Mouse (Mus musculus) retina, postnatal 1 day (tissue): ENCODE measurements around the gene Tdo2.

Source experiments
- DNase-seq: peaks from one replicate; pipeline ENCODE4 v3.0.0-alpha.2; 2012

Gene Tdo2

DNA sequence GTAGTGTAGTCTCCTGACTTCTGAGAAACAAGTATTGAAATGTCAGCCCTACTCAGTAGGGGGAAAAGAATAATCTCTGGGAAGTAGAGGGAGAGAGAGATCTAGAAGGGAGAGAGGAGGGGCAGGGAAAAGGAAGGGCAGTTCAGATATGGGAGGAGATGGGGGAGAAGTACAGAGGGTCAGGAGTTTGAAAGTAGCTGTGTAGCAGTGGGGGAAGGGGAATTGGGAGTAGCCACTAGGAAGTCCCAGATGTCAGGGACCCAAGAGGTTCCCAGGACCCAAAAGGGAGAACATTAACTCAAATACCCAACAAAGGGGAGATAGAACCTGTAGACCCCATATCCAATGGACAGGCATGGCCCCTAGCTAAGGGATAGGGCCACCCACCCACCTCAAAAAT is at the start of gene Tdo2:
Gene Tdo2, minus strand, starts transcription at position 101 of the 400 bp plus-strand sequence.
- DNase-seq = no peak

DNA sequence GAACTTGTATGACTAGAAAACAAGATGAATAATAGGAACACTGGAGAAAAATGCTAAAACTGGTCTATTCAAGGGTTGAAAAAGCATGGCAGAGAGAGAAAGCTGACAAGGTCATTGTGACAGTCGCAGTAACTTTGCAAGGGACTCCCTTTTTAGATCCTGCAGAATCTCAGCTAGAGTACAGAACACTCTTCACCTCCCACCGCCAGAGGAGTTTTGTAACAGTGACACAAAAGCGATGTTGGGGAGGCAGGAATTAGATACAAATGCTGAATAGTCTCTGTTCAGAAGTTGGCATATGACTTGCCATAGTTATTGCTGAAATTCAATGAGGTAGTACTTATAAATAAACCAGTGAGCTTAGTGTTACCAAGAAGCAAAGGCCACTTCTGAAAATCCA is 47.1 kb upstream of the Tdo2 start:
- no peak for DNase-seq

DNA sequence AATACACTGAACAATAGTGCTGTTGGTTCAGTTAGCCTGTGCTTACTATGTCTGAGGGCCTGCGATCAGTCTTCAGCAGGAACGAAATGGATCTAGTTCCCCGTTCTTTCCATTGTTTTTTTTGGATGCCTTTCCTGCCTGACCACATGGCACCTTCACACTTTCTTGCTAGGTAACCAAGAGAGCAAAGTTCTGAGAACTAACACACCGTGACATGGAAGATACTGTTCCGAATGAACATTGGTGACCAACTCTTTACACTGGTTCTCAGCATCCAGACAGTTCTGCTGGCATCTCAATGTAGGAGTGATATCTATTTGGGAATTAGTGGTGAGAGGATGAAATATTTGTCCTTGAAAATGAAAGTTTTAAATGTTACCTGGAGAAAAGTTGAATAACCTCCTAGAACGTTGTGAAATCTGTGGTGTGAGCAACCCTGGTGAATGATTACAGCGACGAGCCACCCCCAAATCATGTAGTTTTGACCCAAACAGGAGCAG is 46.5 kb upstream of the Tdo2 start:
- DNase-seq = no peak

DNA sequence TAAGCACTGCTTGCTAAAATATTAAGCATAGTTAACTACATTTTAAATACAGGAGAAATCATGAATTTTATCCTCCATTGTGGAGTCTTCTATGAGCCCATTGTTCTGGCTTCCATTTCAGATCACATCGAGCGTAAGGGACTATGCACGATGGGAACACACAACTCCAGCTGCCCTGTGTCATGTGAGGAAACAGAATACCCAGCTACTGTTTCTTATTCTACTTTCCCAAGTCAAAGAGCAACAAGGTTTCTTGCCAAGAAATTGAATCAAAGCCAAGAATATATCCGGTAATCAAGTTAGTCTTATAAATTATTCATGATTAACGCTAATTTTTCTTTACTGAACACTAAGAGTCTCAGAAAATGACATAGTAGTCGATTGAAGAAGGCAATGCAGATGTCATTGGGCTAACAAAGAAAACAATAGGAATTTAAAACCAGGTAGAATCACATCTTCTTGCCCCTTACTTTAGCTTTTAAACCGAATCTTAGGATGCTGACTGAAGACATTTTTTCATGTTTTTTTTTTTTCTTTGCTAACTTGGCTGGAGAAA is 38.2 kb upstream of the Tdo2 start:
- peak; percentile 21 for DNase-seq

DNA sequence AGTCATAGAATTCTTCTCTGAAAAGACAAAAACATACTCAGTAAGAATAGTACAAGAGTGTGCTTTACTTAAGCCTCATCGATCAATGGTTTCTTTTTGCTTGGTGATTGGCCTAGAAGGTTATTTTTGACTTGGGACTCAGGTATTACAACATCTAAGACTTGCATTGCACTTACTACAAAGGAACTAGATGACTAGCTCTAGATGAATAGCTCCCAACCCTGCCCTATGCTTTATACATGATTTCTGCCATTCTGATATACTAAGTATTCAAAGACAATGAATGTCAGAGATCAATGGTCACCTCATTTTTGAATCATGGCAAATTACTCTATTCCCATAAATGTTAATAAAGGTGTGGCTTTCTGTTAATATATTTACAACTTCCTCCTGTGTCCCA is 31.0 kb upstream of the Tdo2 start:
- no peak for DNase-seq

DNA sequence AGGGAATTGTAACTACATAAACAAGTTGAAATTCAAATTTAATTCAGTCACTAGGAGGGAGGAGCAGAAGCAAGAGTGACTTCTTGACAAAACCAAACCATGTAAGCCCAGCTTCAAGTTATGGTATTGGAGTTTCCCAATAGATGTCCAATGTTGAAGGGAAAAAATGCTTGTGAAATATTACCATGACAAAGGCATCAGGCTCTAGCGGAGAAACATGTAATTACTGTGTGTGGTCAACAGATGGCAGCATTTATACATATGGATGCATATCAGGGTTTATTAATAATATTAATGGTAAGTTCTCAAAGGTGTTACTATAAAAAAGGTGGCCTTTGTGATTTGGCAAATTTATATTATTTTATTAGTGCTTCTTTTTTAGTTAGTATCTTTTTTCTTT is 20.0 kb upstream of the Tdo2 start:
- DNase-seq = peak; percentile 63

DNA sequence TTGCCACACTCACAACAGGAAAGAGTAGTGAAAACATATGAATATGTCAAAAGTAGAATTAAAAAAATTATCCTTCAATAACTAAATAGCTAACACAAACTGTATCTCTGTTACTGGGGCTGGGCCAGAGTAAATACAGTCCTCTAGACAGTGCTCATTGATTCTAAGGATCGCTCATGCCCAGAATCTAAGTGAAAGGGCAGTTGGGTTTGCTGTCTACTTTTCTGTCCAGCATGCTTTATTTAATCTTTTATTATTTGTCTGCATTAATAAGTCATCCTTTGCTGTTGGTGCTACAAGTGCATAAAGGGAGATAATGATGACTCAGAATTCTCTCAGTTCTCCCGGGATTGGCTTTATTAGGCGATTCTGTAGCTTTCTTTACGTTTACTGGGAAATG is 19.4 kb upstream of the Tdo2 start:
- no peak for DNase-seq

DNA sequence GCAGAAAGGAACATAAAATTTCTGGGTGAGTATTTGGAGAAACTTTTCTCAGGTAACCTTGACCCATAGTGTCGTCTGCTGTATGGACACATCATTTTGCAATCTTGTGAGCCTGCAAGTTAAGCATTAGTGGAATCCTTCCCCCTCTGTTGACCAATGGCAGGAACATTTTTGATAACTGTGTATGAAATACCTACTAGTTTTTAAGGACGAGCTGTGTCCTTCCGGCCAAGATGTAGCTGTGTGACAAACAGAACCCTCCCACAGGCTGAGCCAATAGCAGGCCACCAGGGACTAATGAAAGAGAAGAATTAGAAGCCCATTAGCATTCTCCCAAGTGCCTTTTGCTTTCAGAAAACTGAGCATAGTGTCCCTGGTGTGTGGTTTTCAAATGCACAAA is 14.5 kb upstream of the Tdo2 start:
- DNase-seq = no peak

DNA sequence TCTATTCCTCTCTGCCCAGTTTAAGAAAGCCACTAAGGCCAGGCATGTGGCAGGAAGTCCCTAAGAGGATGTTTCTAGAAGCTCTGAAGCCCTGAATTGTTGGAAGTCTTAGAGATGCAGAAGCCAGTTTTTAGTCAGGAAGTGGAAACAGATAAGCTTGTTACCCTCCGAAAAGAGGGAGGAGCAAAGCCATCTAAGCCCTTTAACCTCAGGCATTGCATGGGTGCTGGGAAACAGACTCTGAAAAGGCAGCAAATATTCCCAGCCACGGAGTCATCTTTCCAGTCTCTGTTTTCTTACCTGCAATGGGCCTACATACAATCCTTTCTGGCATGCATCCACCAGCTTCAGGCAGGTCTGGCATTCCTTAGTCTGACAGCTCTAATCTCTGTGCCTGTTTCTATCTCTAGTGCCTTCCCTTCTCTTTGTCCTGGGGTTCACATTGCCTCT is 13.7 kb upstream of the Tdo2 start:
- no peak for DNase-seq

DNA sequence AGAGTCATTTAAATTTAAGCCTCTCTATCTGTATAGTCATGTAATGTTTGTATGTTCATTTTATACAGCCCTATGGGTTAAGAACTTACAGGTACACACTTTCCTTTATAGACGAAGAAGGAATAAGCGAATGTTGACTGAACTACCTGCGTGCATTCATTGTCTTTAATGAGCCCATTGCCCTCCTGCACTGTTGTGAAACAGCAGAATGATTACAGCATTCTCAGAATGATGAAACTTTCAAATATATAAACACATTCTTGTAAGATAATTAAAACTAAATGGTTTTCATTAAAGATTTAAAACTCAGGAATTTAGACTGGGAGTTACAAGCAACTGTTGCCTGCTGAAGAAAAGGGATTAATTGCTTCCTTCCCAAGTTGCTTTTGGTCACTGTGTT is 11.6 kb upstream of the Tdo2 start:
- no peak for DNase-seq

DNA sequence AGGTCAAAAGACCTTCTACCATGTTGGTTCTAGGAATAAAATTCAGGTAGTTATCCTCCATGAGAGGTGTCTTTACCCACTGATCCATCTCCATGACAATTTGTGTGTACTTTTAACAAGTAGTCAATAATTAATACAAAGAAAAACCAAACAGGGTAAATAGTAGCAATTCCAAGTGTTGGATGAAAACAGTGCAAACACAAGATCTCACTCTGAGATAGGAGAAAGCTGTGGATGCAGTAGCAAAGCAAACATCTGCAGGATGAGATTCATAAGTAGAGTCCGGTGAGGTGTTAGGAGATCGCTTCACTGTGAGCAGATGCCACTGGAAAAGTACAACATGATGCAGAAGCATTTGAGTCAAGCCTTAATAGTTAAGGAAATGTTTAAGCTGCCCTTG is 10.1 kb upstream of the Tdo2 start:
- DNase-seq = no peak

DNA sequence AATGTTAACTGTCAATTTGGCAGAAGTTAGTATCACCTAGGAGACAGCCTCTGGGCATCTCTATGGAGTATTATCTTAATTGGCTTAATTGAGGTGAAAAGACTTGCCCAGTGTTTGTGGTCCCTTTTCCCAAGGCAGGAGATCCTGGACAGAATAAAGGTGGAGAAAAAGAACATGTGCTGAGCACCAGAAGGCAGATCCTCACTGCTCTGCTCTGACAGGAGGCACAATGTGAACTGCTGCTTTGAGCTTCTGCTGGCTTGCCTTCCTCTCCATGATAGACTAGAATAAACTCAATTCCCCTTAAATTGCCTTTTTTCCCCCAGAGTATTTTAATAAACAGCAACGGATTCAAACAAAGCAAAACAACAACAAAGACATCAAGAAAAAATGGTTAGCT is 9.1 kb upstream of the Tdo2 start:
- no peak for DNase-seq

DNA sequence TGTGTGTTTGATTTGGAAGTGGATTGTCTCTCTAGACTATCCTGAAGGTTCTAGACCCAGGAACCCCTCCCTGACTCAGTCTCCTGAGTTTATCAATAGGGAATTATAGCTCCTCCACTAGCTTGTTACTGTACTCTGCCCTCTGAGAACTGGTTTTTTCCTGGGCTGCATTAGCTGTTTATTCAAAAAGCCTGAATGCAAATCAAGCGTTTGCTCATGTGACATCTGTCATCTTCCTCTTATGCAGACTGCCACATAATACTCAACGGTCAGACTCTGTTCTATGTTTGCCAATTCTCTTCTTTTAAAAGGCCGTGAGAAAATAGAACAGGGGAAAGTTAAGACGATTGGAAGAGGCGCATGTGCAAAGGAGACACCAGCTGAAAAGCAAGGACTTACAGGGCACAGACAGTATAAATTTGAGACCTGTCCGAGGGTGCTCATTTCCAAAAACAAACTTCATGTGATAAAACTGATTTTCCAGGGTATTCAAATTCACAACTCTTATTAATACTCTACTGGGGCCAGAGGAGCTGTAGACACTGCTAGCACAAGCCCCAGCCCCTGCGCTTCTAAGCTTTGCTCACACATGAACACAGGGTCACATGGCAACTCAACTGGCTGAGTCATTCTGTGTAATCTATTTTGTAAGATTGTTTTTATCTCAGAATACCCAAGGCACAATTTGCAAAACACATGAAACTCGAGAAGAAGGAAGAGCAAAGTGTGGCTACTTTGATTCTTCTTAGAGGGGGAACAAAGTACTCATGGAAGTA is 7.3 kb upstream of the Tdo2 start:
- no peak for DNase-seq

DNA sequence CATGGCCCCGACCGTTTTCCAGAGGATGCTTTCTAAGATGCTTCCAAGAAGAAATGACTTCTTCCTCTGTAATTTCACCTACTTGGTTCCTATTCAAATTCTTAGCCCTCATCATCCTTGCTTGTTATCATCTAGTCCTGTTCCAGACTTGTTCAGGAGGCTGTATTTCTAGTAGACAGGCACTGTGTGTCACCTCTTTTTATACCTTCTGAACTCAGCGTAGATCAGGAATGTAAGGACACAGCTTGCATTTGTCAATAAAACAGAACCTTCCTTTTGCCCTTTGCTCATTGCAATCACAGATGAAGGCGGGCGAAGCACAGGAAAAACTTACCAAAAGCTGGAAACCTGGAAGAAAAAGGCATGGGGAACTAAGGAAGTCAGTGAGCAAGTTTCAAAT is 6.0 kb upstream of the Tdo2 start, which contains the start of gene Asic5:
Gene Asic5, plus strand, starts transcription at position 301 of the 400 bp plus-strand sequence.
- DNase-seq = no peak

DNA sequence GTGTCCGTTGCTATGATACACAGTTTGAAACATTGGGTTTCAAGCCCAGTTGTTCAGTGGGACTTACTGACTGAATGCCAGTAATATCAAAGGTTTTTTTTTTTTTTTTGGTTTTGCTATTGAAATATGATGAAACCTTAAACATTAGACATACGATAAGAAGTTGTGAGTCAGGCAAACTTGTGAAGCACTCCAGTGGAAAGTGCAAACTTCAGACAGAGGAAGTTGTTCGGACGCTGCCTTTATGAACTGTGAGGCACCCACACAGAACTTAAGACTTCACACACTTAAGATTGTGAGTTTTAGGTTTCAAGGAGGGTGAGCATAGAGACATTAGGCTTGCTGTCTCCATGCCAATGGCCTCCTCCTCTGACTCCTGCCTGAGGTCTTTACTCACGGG is 5.6 kb upstream of the Tdo2 start:
- DNase-seq = no peak

DNA sequence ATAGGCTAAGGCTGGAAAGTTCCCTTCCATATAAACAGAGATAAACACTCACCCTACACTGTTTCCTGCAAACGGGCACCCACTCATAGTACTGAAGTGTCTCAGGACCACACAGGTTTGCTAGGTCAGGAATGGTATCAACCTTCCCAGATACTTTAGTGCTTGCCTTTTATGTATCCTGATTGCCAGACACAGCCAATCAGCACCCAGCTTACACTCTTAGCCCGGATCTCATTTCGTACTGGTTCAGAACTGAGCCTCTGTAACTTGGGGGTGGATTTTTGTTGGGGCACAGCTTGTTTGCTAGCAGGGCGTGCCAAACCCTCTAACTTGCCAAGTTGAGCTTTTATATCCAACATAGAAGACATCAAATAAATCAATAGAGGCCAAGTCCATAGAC is 395 bp downstream of the Tdo2 start:
- DNase-seq = no peak

DNA sequence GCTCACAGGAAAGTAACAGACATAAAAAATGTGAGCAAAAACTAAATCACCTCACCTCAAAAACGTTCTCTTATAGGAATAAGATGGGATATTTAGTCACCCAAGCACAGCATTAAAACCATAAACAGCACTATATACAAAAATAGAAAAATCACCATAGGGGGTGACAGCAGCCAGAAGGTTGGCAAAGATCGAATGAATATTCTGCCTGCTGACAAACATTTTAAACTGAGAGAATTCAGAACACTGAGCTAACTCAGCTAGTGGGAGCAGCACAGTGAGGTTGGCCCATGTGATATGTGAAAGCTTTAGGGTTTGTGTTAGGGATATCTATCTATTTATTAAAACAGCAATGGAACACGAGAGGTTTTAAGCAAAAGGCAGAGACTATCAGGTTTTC is 11.4 kb downstream of the Tdo2 start:
- no peak for DNase-seq

DNA sequence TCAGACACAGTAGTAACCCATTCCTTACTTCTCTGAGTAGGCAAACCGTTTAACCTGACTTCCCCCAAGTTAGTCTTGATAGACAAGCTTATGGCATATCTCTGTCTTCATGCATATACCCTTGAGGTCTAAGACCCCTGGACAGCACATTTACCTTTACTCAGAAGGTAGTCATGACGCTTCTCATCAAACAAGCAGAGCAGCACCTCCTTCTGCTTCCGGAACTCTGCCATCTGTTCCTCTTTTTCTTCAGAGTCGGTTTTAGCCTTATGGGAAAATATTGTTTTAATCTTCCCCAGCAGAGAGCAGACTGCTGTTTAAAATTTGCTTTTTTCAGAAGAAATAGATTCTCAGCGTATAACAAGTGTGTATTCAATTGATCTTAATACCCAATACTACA is 12.2 kb downstream of the Tdo2 start:
- DNase-seq = no peak

DNA sequence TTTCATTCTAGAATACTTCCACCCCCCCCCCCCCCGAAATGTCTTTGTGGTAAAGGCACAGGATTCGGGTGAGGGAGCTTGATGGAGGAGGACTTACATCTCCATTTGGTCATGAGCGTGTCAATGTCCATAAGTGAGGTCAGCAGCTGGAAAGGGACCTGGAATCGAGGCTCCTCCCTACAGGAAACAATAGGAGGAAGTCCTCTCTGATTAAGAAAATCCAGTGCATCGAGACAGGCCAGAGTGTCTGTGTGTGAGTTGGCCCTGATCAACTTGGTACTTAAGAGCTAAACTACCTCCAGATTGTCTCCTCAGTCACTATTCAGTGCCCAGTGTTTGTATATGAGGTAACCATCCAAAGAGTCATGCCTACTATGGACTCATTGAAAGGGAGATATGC is 14.7 kb downstream of the Tdo2 start:
- DNase-seq = no peak

DNA sequence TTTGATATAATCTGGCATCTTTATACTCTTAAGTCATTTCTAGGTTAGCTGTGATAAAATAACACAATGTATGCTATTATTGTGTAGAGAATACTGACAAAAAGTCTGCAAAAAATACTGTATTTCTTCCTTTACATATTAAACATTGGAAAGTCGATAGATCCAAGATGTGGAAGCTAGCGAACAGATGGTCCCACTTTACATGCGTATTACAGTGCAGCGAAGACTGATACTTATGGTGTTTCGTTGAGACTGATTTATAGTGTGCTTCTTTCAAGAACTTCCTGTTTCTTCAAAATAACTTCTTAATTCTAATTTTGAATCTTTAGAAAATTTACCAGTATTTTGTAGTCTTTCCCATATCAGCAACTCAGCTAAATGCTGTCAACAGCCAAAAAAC is 18.5 kb downstream of the Tdo2 start:
- DNase-seq = no peak

DNA sequence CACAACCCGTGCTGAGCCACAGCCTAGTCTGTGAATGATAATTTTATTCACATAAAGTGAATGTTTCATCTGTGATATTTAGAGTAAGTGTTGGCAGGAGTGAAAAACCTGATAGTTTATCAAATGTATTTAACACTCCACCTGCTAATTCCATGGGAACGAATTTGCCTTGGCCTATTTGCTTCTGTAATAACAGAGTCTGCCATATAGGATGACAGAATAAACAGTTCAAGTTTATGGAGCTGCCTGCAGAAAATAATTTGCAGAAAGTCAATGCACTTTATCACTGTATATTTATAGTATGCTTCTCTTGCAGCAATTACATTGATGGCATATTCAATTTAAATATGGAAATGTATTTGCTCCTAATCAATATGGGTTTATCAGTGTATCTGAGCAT is 24.2 kb downstream of the Tdo2 start:
- DNase-seq = no peak

DNA sequence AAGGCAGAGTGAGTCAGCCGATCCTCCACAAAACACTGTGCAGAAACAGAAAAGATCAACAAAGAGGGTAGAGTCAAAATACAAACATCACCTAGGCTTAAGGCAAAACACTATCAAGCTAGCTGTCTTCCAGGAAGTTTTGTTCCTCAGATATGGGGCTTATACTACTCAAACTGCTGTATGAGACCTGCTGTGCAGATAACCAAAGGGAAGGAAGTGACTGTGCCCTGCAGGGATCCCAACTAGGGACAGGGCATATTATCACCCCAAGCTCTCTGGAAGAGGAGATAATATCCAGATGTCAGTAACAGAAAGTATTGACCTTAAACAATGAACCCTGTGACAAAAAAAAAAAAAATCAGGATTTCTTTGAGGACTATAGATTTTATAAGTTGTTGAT is 27.0 kb downstream of the Tdo2 start:
- DNase-seq = no peak

DNA sequence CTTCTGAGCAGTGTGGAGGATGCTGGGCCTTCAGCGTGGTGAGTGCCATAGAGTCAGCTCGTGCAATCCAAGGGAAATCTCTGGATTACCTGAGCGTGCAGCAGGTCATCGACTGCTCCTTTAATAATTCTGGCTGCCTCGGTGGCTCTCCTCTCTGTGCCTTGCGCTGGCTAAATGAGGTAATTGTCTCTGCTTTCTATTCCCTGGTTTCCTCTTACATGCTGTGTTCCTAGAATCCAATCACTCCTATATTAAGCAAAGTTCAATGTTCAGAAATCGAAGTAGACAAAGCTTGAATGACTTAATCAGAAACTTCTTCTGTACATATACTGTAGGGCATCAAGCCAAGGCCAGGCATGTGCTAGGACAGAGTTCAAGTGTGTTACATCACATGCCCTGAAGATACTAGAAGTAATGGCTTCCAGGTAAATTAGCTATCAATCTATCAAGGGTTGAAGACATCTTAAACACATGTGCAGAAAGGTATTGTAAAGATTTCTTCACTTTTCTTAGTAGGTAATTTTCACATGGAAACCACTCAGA is 31.1 kb downstream of the Tdo2 start:
- DNase-seq = no peak

DNA sequence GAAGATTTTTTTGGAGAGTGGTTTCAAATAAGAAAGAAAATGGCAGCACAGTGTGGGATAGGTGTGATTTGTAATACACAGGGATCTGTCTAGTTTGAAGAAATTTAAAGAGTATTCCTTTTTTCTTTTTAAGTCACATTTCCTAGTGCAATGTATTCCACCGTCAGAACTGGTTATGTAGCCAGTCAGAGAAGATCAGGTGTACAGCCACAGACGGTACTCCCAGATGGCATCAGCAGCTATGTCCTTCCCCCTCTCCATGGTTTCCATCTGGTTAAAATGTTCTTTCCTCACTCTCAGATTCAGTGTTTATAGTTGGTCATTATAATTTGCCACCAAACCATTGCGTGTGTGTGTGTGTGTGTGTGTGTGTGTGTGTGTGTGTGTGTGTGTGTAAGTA is 32.9 kb downstream of the Tdo2 start:
- no peak for DNase-seq

DNA sequence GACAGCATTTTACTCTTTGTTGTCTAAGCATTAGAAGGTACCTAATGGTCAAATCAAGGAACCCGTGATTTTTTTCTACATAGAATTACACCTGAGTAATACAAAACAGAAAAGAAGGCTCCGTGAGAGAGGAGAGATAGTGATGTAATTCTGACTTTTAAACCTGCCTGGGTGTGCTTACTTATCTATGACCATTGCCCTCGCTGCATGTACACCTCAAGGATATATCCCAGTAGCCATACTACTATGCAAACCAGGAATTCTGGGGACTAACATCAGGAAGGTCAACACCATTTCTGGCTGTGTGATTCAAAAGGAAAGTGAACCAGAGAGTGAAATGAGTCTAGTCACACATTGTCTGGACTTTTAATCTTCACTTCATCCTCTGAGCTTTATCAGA is 33.7 kb downstream of the Tdo2 start:
- DNase-seq = no peak
